Mouse (Mus musculus) Patski (cell line): ENCODE results near the gene Chkb. TPM values are rescaled to one million over a fixed set of nuclear protein-coding genes. Genes with fewer than 3 reads are reported as not detected.
"Not testable (repeated sequence)": the region's sequence is repeated elsewhere in the genome, so short reads cannot be mapped to it uniquely, and the experiment has no call there.

Experiments
- ATAC-seq: fragments of 100-300 bp; one replicate; pipeline ENCODE4 v1.8.0; 2021
- CTCF ChIA-PET: fragments of 350-600 bp; sonication (Branson Sonifier 250); formaldehyde crosslinking; loops from one replicate; lab custom pipeline; 2022; ENCODE audit warnings: inconsistent platforms; lab: Charles Lee
- POLR2A ChIA-PET: fragments of 350-600 bp; sonication (Branson Sonifier 250); formaldehyde crosslinking; loops from one replicate; lab custom pipeline; 2022; ENCODE audit warnings: antibody characterized with exemption, inconsistent platforms; lab: Charles Lee
- DNase-seq: peaks from one replicate; pipeline ENCODE4 v3.0.0-alpha.2; 2011; ENCODE audit warnings: low read depth, low spot score
- H3K27me3 ChIP-seq: fragments of 371-371 bp; one replicate; pipeline ENCODE4 v1.5.1; 2021
- CTCF ChIP-seq: fragments of 100-300 bp; IDR thresholded peaks from one replicate; pipeline ENCODE4 v1.5.1; 2021
- in situ Hi-C: fragments of 300-500 bp; cut with MboI; formaldehyde crosslinking; loops from 3 replicates; pipeline ENCODE4 v1.11.1; 2018; ENCODE audit warnings: low pct_unique_long_range_greater_than_20kb, mixed read lengths
- polyA plus RNA-seq: library from polyadenylated mRNA; unstranded; gene quantifications from one replicate; pipeline ENCODE4 v1.2.3, GENCODE M21; 2021

Chkb gene
- polyA plus RNA-seq, 1 experiment from 2014 or later, result 63.5 TPM

- CTCF ChIA-PET, result interaction anchor here (0.9 kb wide), 1 partner anchor 9 kb away, joined by 3 read pairs; no protein-coding TSS in a partner anchor
- no peak for TF ChIP-seq CTCF
- in situ Hi-C loops, result no loop called here
- DNase-seq, result no peak
- H3K27me3 ChIP-seq, result peaks cover 51% of the 10 kb centered on the region
- POLR2A ChIA-PET, result no interaction called here
- ATAC-seq, result no peak
These were observed 24.3 kb upstream of the Chkb start, which contains the start of gene Mapk8ip2 for GRCm38 (mm10) chr15:89453865-89454478. Gene Mapk8ip2, plus strand, starts transcription at chr15:89453913.

- ChIA-PET POLR2A (no interaction called here), CTCF (no interaction called here)
- H3K27me3 ChIP-seq, result peaks cover 46% of the 10 kb centered on the region
- TF ChIP-seq CTCF, result no peak
- in situ Hi-C loops, result no loop called here
- ATAC-seq (peak; percentile 44), DNase-seq (no peak)
These were observed 23.5 kb upstream of the Chkb start for GRCm38 (mm10) chr15:89452906-89453864.

- TF ChIP-seq CTCF, result peak; percentile 41
- in situ Hi-C loops, result no loop called here
- DNase-seq (no peak), ATAC-seq (no peak)
- peaks cover 10% of the 10 kb centered on the region for H3K27me3 ChIP-seq
- ChIA-PET CTCF (interaction anchor here (1.2 to 1.3 kb wide), 3 partner anchors 13 to 32 kb away, joined by 3 to 4 read pairs (median 3); partner anchors contain the start of genes C730034F03Rik, Chkb and Gm44502), POLR2A (no interaction called here)
These were observed 12.9 kb upstream of the Chkb start for GRCm38 (mm10) chr15:89442486-89443070.

- ChIA-PET POLR2A (no interaction called here), CTCF (interaction anchor here (1.3 kb wide), 1 partner anchor 32 kb away, joined by 3 read pairs; no protein-coding TSS in a partner anchor)
- DNase-seq (no peak), ATAC-seq (no peak)
- peaks cover under 1% of the 10 kb centered on the region for H3K27me3 ChIP-seq
- TF ChIP-seq CTCF, result no peak
- in situ Hi-C loops, result no loop called here
These were observed 6.2 kb upstream of the Chkb start for GRCm38 (mm10) chr15:89435878-89436277.

GRCm38 (mm10) chr15:89434136-89434535 lies 4.4 kb upstream of the Chkb start:
- ChIA-PET POLR2A (no interaction called here), CTCF (no interaction called here)
- DNase-seq (no peak), ATAC-seq (no peak)
- no peaks in the 10 kb centered on the region for H3K27me3 ChIP-seq
- in situ Hi-C loops, result no loop called here
- no peak for TF ChIP-seq CTCF

- no peak for DNase-seq
- TF ChIP-seq CTCF, result no peak
- POLR2A ChIA-PET, result no interaction called here
- no peak for ATAC-seq
- in situ Hi-C loops, result no loop called here
- H3K27me3 ChIP-seq, result no peaks in the 10 kb centered on the region
- CTCF ChIA-PET, result no interaction called here
These were observed 3.2 kb upstream of the Chkb start for GRCm38 (mm10) chr15:89432946-89433345.

- H3K27me3 ChIP-seq, result no peaks in the 10 kb centered on the region
- TF ChIP-seq CTCF, result no peak
- ChIA-PET POLR2A (interaction anchor here (0.6 kb wide), 1 partner anchor 56 kb away, joined by 4 read pairs; no protein-coding TSS in a partner anchor), CTCF (no interaction called here)
- DNase-seq (no peak), ATAC-seq (no peak)
- in situ Hi-C loops, result no loop called here
These were observed 2.1 kb upstream of the Chkb start for GRCm38 (mm10) chr15:89431806-89432205.

GRCm38 (mm10) chr15:89431271-89431670 lies 1.6 kb upstream of the Chkb start:
- ChIA-PET POLR2A (interaction anchor here (0.6 kb wide), 1 partner anchor 57 kb away, joined by 4 read pairs; no protein-coding TSS in a partner anchor), CTCF (interaction anchor here (0.7 kb wide), 1 partner anchor 99 kb away, joined by 3 read pairs; no protein-coding TSS in a partner anchor)
- DNase-seq (no peak), ATAC-seq (no peak)
- TF ChIP-seq CTCF, result no peak
- H3K27me3 ChIP-seq, result no peaks in the 10 kb centered on the region
- in situ Hi-C loops, result no loop called here

GRCm38 (mm10) chr15:89430771-89431170 lies 1.1 kb upstream of the Chkb start:
- ATAC-seq, in situ Hi-C loops, H3K27me3 ChIP-seq, DNase-seq: not testable (repeated sequence)
- ChIA-PET CTCF (interaction anchor here (0.7 to 1.0 kb wide), 2 partner anchors 83 to 100 kb away, joined by 3 read pairs; no protein-coding TSS in a partner anchor), POLR2A (interaction anchor here (0.6 kb wide), 1 partner anchor 37 kb away, joined by 3 read pairs; no protein-coding TSS in a partner anchor)

- TF ChIP-seq CTCF, result no peak
- DNase-seq (no peak), ATAC-seq (no peak)
- no peaks in the 10 kb centered on the region for H3K27me3 ChIP-seq
- in situ Hi-C loops, result no loop called here
- ChIA-PET CTCF (interaction anchor here (0.9 to 1.4 kb wide), 4 partner anchors 10 to 82 kb away, joined by 3 to 4 read pairs (median 3); no protein-coding TSS in a partner anchor), POLR2A (interaction anchor here (0.6 to 1.1 kb wide), 2 partner anchors 37 to 56 kb away, joined by 3 to 6 read pairs; partner anchors contain the start of gene Sco2)
These were observed 633 bp upstream of the Chkb start for GRCm38 (mm10) chr15:89430341-89430740.
